Mouse (Mus musculus): Measurements from ENCODE around the gene Ank3. TPM values are rescaled to one million over a fixed set of nuclear protein-coding genes. Genes with fewer than 3 reads are reported as not detected.
A peak's percentile ranks its signal among the peaks of the same experiment; 100 is the strongest.

Gene Ank3
- total and polyA plus RNA-seq, 2 experiments = 2.9 to 31.0 TPM

- 67% methylated on average over 4 of the region's 4 CpGs for WGBS
- Histone ChIP-seq H3K36me3 (ENCODE audit: control insufficient read depth, insufficient read depth, low read length) (no peaks in the 10 kb centered on the region), H3K4me3 (ENCODE audit: insufficient read depth, low read depth, low read length) (no peak overlapping the region), H3K9ac (ENCODE audit: low read depth, low read length) (no peak overlapping the region), H3K4me1 (ENCODE audit: control insufficient read depth, insufficient read depth, low read length) (no peaks in the 10 kb centered on the region), H3K79me2 (ENCODE audit: control insufficient read depth, insufficient read depth, low read length) (no peaks in the 10 kb centered on the region), H3K27me3 (ENCODE audit: control insufficient read depth, insufficient read depth, low read length) (no peaks in the 10 kb centered on the region), H3K27ac (replicated peaks; ENCODE audit: insufficient read depth, low read depth, low read length) (no peak overlapping the region)
- DNase-seq (ENCODE audit: extremely low read depth, low read depth, low spot score) = no peak
- no peak for TF ChIP-seq POLR2A (IDR thresholded peaks at IDR 0.05; ENCODE audit: extremely low read depth, insufficient read depth, low read length)
- TF ChIP-seq CTCF (IDR thresholded peaks at IDR 0.05; ENCODE audit: low read depth, low read length) = no peak
These were observed 152.3 kb downstream of the Ank3 start for GRCm38 (mm10) chr10:69550824-69551223.

DNA sequence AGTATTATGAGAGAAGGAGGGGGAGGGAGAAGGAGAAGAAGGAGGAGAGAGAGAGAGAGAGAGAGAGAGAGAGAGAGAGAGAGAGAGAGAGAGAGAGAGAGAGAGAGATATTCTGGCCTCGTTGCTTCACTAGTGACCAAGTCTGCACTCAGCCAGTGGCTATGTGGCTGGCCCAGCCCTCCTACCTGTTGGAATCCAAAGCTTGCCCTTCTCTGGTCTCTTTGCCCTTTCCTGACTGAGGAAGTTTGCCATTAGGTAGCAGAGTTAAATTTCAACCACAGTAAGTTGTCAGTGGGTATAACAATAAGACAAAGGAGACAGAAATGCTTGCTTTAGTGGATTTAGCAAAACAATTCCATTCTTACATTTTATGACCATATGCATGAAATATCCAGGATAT lies 154.5 kb downstream of the Ank3 start:
- Histone ChIP-seq H3K4me1 (ENCODE audit: control insufficient read depth, insufficient read depth, low read length) (no peaks in the 10 kb centered on the region), H3K27me3 (ENCODE audit: control insufficient read depth, insufficient read depth, low read length) (no peaks in the 10 kb centered on the region), H3K4me3 (ENCODE audit: insufficient read depth, low read depth, low read length) (no peak overlapping the region), H3K79me2 (ENCODE audit: control insufficient read depth, insufficient read depth, low read length) (no peaks in the 10 kb centered on the region), H3K36me3 (ENCODE audit: control insufficient read depth, insufficient read depth, low read length) (no peaks in the 10 kb centered on the region), H3K9ac (ENCODE audit: low read depth, low read length) (no peak overlapping the region), H3K27ac (replicated peaks; ENCODE audit: insufficient read depth, low read depth, low read length) (no peak overlapping the region)
- WGBS = 14% methylated on average over 1 of the region's 1 CpGs
- TF ChIP-seq CTCF (IDR thresholded peaks at IDR 0.05; ENCODE audit: low read depth, low read length) (no peak), POLR2A (IDR thresholded peaks at IDR 0.05; ENCODE audit: extremely low read depth, insufficient read depth, low read length) (no peak)
- DNase-seq (ENCODE audit: extremely low read depth, low read depth, low spot score) = no peak

DNA sequence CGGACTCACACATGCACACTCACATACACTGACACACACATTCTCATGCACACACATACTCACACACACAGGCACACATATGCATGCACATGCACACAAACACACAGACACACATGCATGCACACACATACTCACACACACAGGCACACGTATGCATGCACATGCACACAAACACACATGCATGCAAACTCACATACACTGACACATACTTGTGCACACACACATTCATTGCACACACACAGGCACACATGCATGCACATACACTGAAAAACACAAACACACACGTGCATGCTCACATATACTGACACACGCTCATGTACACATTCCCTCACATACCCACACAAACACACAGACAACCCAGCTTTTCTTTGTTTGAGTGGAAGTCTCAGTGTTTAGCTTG lies 157.0 kb downstream of the Ank3 start:
- Histone ChIP-seq H3K4me3 (ENCODE audit: insufficient read depth, low read depth, low read length) (no peak overlapping the region), H3K4me1 (ENCODE audit: control insufficient read depth, insufficient read depth, low read length) (no peaks in the 10 kb centered on the region), H3K79me2 (ENCODE audit: control insufficient read depth, insufficient read depth, low read length) (no peaks in the 10 kb centered on the region), H3K27me3 (ENCODE audit: control insufficient read depth, insufficient read depth, low read length) (no peaks in the 10 kb centered on the region), H3K9ac (ENCODE audit: low read depth, low read length) (no peak overlapping the region), H3K36me3 (ENCODE audit: control insufficient read depth, insufficient read depth, low read length) (no peaks in the 10 kb centered on the region), H3K27ac (replicated peaks; ENCODE audit: insufficient read depth, low read depth, low read length) (no peak overlapping the region)
- no peak for DNase-seq (ENCODE audit: extremely low read depth, low read depth, low spot score)
- TF ChIP-seq POLR2A (IDR thresholded peaks at IDR 0.05; ENCODE audit: extremely low read depth, insufficient read depth, low read length) (no peak), CTCF (IDR thresholded peaks at IDR 0.05; ENCODE audit: low read depth, low read length) (no peak)
- WGBS = 85% methylated on average over 4 of the region's 4 CpGs

DNA sequence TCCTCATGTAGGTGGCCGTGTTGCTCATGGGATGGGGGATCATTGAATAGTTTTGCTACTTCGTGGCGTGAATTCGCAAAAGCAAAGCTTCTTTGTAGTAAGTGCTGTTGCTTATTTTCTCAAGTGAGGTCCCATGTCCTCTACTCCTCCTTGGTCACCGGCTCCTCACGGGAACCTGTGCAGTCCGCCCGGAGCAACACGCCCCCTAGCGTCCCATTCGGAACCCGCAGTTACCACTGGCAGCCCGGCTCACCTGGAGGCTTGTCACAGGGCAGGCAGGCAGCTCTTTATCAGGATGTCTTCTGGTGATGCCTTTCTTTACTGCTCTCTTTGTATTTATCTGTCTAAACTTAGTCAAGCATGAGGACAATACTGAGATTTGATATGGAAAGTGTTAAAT lies 157.7 kb downstream of the Ank3 start:
- WGBS = 28% methylated on average over 13 of the region's 13 CpGs

DNA sequence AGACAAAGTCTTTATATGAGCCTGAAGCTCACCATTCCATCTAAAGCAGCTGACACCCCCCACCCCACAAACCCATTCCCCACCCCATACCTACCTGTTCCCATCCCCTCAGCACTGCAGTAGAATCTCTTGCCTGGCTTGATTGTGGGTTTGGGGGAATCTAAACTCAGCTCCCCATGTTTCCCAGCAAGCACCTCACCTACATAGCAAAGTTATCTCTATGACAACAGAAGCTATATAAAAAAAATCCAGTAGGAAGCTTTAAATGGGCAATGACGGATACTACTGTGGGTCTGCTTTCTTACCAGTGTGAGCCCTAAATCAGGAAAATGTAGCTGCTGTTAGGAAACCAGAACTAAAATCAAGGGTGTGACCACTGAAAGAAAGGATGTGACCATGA lies 161.7 kb downstream of the Ank3 start:
- no peaks in the 10 kb centered on the region for H3K4me1 ChIP-seq (ENCODE audit: control insufficient read depth, insufficient read depth, low read length)
- no peak for DNase-seq (ENCODE audit: extremely low read depth, low read depth, low spot score)
- TF ChIP-seq CTCF (IDR thresholded peaks at IDR 0.05; ENCODE audit: low read depth, low read length) = no peak
- no peak for TF ChIP-seq POLR2A (IDR thresholded peaks at IDR 0.05; ENCODE audit: extremely low read depth, insufficient read depth, low read length)
- H3K4me3 ChIP-seq (ENCODE audit: insufficient read depth, low read depth, low read length) = no peak overlapping the region
- H3K27me3 ChIP-seq (ENCODE audit: control insufficient read depth, insufficient read depth, low read length) = no peaks in the 10 kb centered on the region
- 92% methylated on average over 1 of the region's 1 CpGs for WGBS
- no peak overlapping the region for H3K27ac ChIP-seq (replicated peaks; ENCODE audit: insufficient read depth, low read depth, low read length)
- H3K36me3 ChIP-seq (ENCODE audit: control insufficient read depth, insufficient read depth, low read length) = no peaks in the 10 kb centered on the region
- no peak overlapping the region for H3K9ac ChIP-seq (ENCODE audit: low read depth, low read length)
- H3K79me2 ChIP-seq (ENCODE audit: control insufficient read depth, insufficient read depth, low read length) = no peaks in the 10 kb centered on the region

More for the DNA sequence above, 157.7 kb downstream of the Ank3 start:
- Histone ChIP-seq H3K27ac (replicated peaks; ENCODE audit: insufficient read depth, low read depth, low read length) (no peak overlapping the region), H3K79me2 (ENCODE audit: control insufficient read depth, insufficient read depth, low read length) (no peaks in the 10 kb centered on the region), H3K27me3 (ENCODE audit: control insufficient read depth, insufficient read depth, low read length) (no peaks in the 10 kb centered on the region), H3K4me1 (ENCODE audit: control insufficient read depth, insufficient read depth, low read length) (no peaks in the 10 kb centered on the region), H3K9ac (ENCODE audit: low read depth, low read length) (no peak overlapping the region), H3K4me3 (ENCODE audit: insufficient read depth, low read depth, low read length) (no peak overlapping the region), H3K36me3 (ENCODE audit: control insufficient read depth, insufficient read depth, low read length) (no peaks in the 10 kb centered on the region)
- DNase-seq (ENCODE audit: extremely low read depth, low read depth, low spot score) = no peak
- TF ChIP-seq CTCF (IDR thresholded peaks at IDR 0.05; ENCODE audit: low read depth, low read length) (peak; percentile 63), POLR2A (IDR thresholded peaks at IDR 0.05; ENCODE audit: extremely low read depth, insufficient read depth, low read length) (no peak)

GRCm38 (mm10) chr10:69562931-69563330 lies 164.4 kb downstream of the Ank3 start:
- TF ChIP-seq CTCF (IDR thresholded peaks at IDR 0.05; ENCODE audit: low read depth, low read length) = no peak
- TF ChIP-seq POLR2A (IDR thresholded peaks at IDR 0.05; ENCODE audit: extremely low read depth, insufficient read depth, low read length) = no peak
- Histone ChIP-seq H3K4me1 (ENCODE audit: control insufficient read depth, insufficient read depth, low read length) (no peaks in the 10 kb centered on the region), H3K27me3 (ENCODE audit: control insufficient read depth, insufficient read depth, low read length) (no peaks in the 10 kb centered on the region), H3K4me3 (ENCODE audit: insufficient read depth, low read depth, low read length) (no peak overlapping the region), H3K36me3 (ENCODE audit: control insufficient read depth, insufficient read depth, low read length) (no peaks in the 10 kb centered on the region), H3K79me2 (ENCODE audit: control insufficient read depth, insufficient read depth, low read length) (no peaks in the 10 kb centered on the region), H3K27ac (replicated peaks; ENCODE audit: insufficient read depth, low read depth, low read length) (no peak overlapping the region), H3K9ac (ENCODE audit: low read depth, low read length) (no peak overlapping the region)
- 80% methylated on average over 4 of the region's 4 CpGs for WGBS
- DNase-seq (ENCODE audit: extremely low read depth, low read depth, low spot score) = no peak

All from liver, adult 2 months (tissue).